Mouse (Mus musculus) lung, adult 10 weeks (tissue): ENCODE results near the gene Cacna1g. TPM values are rescaled to one million over a fixed set of nuclear protein-coding genes. Genes with fewer than 3 reads are reported as not detected.

Source experiments
- polyA plus RNA-seq: library from polyadenylated mRNA; stranded (reverse); fragments of 350-450 nt; fragmentation: Illumina TruSeq; extraction: RNeasy Lipid Tissue Mini Kit (QIAGEN cat#74804); gene quantifications from one replicate; pipeline ENCODE4 v1.2.3, GENCODE M21; 2014; ENCODE audit warnings: low read depth, low replicate concordance; ENCODE audit not compliant: insufficient read depth

The Cacna1g gene
- 0.23 TPM for polyA plus RNA-seq

GRCm38 (mm10) chr11:94473707-94474543 lies at the start of gene Cacna1g:
Gene Cacna1g (minus strand): TSS chr11:94474198.

GRCm38 (mm10) chr11:94521219-94521843 lies 47.3 kb upstream of the Cacna1g start, which contains the start of gene Mycbpap:
Gene Mycbpap (minus strand): TSS chr11:94521742.

GRCm38 (mm10) chr11:94499661-94500152 lies 25.7 kb upstream of the Cacna1g start, which contains the start of gene Epn3:
Gene Epn3 (minus strand): TSS chr11:94499974.

GRCm38 (mm10) chr11:94486001-94486400 lies 12.0 kb upstream of the Cacna1g start, which contains the start of gene Spata20:
Gene Spata20 (minus strand): TSS chr11:94486179.

GRCm38 (mm10) chr11:94392672-94393109 lies 81.3 kb downstream of the Cacna1g start, which contains the start of gene Abcc3:
Gene Abcc3 (minus strand): TSS chr11:94392997.

Other genes with a start within 250 kb of the Cacna1g start
- 0.55 TPM for gene Wfikkn2, start 228.2 kb downstream of the Cacna1g start, polyA plus RNA-seq
- gene Gm21885, start 192.3 kb downstream of the Cacna1g start, polyA plus RNA-seq = not detected
- 42.5 TPM for gene Luc7l3, start 152.2 kb downstream of the Cacna1g start, polyA plus RNA-seq
- gene Ankrd40, start 146.2 kb downstream of the Cacna1g start, polyA plus RNA-seq = 89.4 TPM
- 21.3 TPM for gene Abcc3, start 81.2 kb downstream of the Cacna1g start, polyA plus RNA-seq
- 0.11 TPM for gene Spata20, start 12.0 kb upstream of the Cacna1g start, polyA plus RNA-seq
- gene Epn3, start 25.8 kb upstream of the Cacna1g start, polyA plus RNA-seq = 21.0 TPM
- gene Mycbpap, start 47.5 kb upstream of the Cacna1g start, polyA plus RNA-seq = 9.0 TPM
- 2.1 TPM for gene Rsad1, start 75.1 kb upstream of the Cacna1g start, polyA plus RNA-seq
- 20.1 TPM for gene Chad, start 90.8 kb upstream of the Cacna1g start, polyA plus RNA-seq
- gene Acsf2, start 127.7 kb upstream of the Cacna1g start, polyA plus RNA-seq = 10.8 TPM
- 32.8 TPM for gene Lrrc59, start 155.6 kb upstream of the Cacna1g start, polyA plus RNA-seq
- gene Mrpl27, start 179.6 kb upstream of the Cacna1g start, polyA plus RNA-seq = 76.6 TPM
- gene Eme1, start 179.8 kb upstream of the Cacna1g start, polyA plus RNA-seq = 0.35 TPM
- 9.5 TPM for gene Xylt2, start 203.3 kb upstream of the Cacna1g start, polyA plus RNA-seq
- not detected for gene Gm11541, start 230.3 kb upstream of the Cacna1g start, polyA plus RNA-seq